Mouse (Mus musculus): Measurements from ENCODE around the gene Kcnn1. TPM values are rescaled to one million over a fixed set of nuclear protein-coding genes. Genes with fewer than 3 reads are reported as not detected.
A peak's percentile ranks its signal among the peaks of the same experiment; 100 is the strongest.

The Kcnn1 gene
- polyA plus RNA-seq, 1 experiment from 2014 or later: 12.2 TPM

DNA sequence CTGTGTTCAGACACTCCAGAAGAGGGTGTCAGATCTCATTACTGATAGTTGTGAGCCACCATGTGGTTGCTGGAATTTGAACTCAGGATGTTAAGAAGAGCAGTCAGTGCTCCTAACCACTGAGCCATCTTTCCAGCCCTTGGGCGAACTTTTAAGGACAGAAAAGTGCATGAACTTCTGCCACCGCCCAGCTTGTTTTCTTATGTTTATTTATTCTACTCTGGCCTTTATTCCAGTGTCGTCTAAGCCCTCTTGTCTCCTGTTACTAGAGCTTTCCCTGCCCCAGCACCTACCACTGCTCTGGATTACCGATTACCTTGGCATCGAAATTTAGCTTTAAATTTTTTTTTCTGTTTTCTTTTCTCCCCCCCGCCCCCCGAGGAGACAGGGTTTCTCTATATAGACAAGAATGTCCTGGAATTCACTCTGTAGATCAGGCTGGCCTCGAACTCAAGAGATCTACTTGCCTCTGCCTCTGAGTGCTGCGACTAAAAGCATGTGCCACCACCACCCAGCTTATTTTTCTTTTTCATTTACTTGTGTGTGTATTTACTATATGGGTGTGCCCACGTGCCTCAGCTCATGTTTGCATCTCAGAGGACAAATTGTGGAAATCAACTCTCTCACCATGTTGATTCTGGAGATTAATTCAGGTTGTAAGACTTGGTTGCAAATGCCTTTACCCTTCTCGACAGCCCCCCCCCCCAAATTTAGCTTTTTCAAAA is 60.1 kb downstream of the Kcnn1 start:
- H3K9me3 ChIP-seq (ENCODE audit: control insufficient read depth, low read length): no peaks in the 10 kb centered on the region
- H3K4me3 ChIP-seq (ENCODE audit: low read depth, low read length): no peak overlapping the region
- DNase-seq (ENCODE audit: low spot score): no peak
- H3K4me1 ChIP-seq (replicated peaks; ENCODE audit: control insufficient read depth, insufficient read depth, low read length): peaks cover 4% of the 10 kb centered on the region; the same call in 1 of the 2 replicates
- H3K9ac ChIP-seq (ENCODE audit: low read depth, low read length): no peak overlapping the region
- no peaks in the 10 kb centered on the region for H3K36me3 ChIP-seq (ENCODE audit: control insufficient read depth, insufficient read depth, low read length)
- peaks cover 52% of the 10 kb centered on the region for H3K27me3 ChIP-seq (ENCODE audit: control insufficient read depth, insufficient read depth, low read length)
- no peak for ATAC-seq (ENCODE audit: low FRiP score)
- 63% methylated on average over 11 of the region's 11 CpGs for WGBS
- H3K27ac ChIP-seq (ENCODE audit: low read depth, low read length): no peak overlapping the region
- no peak overlapping the region for H3K4me2 ChIP-seq (replicated peaks; ENCODE audit: low read depth, low read length)

DNA sequence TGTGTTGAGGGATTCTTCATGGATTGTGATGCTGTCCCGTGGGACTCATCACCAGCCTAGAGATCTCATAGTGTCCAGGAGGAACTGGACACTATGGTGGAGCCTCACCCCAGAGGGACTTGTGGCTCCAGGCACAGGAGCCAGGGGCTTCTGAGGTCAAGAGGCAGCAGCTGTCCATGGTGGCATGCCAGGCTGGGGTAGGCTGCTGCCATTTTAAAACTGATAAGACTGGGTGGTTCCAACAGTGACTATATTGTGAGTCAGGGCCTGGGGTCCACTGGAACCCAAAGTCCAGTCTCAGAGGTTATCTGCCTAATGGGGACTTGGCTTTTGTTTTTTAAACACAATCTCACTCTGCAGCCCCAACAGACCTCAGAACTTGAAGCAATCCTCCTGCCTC is 61.2 kb downstream of the Kcnn1 start:
- peaks cover 54% of the 10 kb centered on the region for H3K27me3 ChIP-seq (ENCODE audit: control insufficient read depth, insufficient read depth, low read length)
- 76% methylated on average over 1 of the region's 1 CpGs for WGBS
- H3K27ac ChIP-seq (ENCODE audit: low read depth, low read length): no peak overlapping the region
- H3K4me1 ChIP-seq (replicated peaks; ENCODE audit: control insufficient read depth, insufficient read depth, low read length): peaks cover 7% of the 10 kb centered on the region; the same call in 1 of the 2 replicates
- H3K36me3 ChIP-seq (ENCODE audit: control insufficient read depth, insufficient read depth, low read length): no peaks in the 10 kb centered on the region
- DNase-seq (ENCODE audit: low spot score) (no peak), ATAC-seq (ENCODE audit: low FRiP score) (no peak)
- no peak overlapping the region for H3K4me2 ChIP-seq (replicated peaks; ENCODE audit: low read depth, low read length)
- H3K9me3 ChIP-seq (ENCODE audit: control insufficient read depth, low read length): no peaks in the 10 kb centered on the region
- H3K4me3 ChIP-seq (ENCODE audit: low read depth, low read length): no peak overlapping the region
- H3K9ac ChIP-seq (ENCODE audit: low read depth, low read length): no peak overlapping the region

DNA sequence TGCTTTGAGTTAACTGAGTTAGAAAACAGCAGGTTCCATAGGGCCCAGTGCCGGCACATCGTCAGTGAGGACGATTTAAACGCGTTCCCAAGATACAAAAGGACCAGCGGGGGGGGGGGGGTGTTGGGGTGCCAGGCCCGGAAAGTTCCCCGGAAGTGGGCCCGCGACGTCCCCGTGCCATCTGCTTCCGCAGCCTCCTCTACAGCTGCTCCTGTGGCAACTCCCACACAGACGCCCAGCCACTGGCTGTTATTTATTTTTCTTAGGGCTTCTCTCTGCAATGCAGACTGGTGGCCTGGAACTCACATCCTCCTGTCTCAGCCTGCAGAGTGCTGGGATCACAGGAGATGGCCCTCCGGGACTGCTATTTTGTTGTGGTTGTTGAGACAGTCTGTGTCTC is 61.9 kb downstream of the Kcnn1 start:
- Histone ChIP-seq H3K36me3 (ENCODE audit: control insufficient read depth, insufficient read depth, low read length) (no peaks in the 10 kb centered on the region), H3K4me2 (replicated peaks; ENCODE audit: low read depth, low read length) (no peak overlapping the region), H3K4me3 (ENCODE audit: low read depth, low read length) (no peak overlapping the region), H3K27ac (ENCODE audit: low read depth, low read length) (no peak overlapping the region), H3K9me3 (ENCODE audit: control insufficient read depth, low read length) (no peaks in the 10 kb centered on the region), H3K9ac (ENCODE audit: low read depth, low read length) (no peak overlapping the region), H3K4me1 (replicated peaks; ENCODE audit: control insufficient read depth, insufficient read depth, low read length) (peaks cover 9% of the 10 kb centered on the region), H3K27me3 (ENCODE audit: control insufficient read depth, insufficient read depth, low read length) (peaks cover 54% of the 10 kb centered on the region)
- WGBS: 36% methylated on average over 14 of the region's 15 CpGs
- no peak for ATAC-seq (ENCODE audit: low FRiP score)
- no peak for DNase-seq (ENCODE audit: low spot score)

DNA sequence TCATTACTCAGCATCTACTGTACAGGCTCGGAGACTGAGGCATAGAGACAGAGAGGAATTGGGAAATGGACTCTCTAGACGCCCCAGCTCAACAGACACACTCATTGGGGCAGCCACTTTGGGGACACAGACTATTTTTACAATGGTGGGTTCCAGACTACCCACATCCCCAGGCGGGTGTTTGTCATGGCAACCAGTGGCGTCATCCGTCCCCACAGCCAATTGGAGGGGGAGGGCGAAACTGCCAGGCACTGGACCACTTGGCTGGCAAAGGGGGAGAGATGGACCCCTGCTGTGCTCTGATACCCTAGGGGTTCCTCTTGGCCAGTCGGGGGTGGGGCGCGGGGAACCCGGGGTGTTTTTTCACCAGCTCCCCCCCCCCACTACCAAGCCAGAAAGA is 62.4 kb downstream of the Kcnn1 start:
- no peak overlapping the region for H3K4me2 ChIP-seq (replicated peaks; ENCODE audit: low read depth, low read length)
- H3K27me3 ChIP-seq (ENCODE audit: control insufficient read depth, insufficient read depth, low read length): peaks cover 50% of the 10 kb centered on the region
- peaks cover 9% of the 10 kb centered on the region for H3K4me1 ChIP-seq (replicated peaks; ENCODE audit: control insufficient read depth, insufficient read depth, low read length)
- WGBS: 38% methylated on average over 10 of the region's 10 CpGs
- no peaks in the 10 kb centered on the region for H3K36me3 ChIP-seq (ENCODE audit: control insufficient read depth, insufficient read depth, low read length)
- H3K27ac ChIP-seq (ENCODE audit: low read depth, low read length): no peak overlapping the region
- ATAC-seq (ENCODE audit: low FRiP score): no peak
- H3K9ac ChIP-seq (ENCODE audit: low read depth, low read length): no peak overlapping the region
- no peak overlapping the region for H3K4me3 ChIP-seq (ENCODE audit: low read depth, low read length)
- H3K9me3 ChIP-seq (ENCODE audit: control insufficient read depth, low read length): no peaks in the 10 kb centered on the region
- no peak for DNase-seq (ENCODE audit: low spot score)

DNA sequence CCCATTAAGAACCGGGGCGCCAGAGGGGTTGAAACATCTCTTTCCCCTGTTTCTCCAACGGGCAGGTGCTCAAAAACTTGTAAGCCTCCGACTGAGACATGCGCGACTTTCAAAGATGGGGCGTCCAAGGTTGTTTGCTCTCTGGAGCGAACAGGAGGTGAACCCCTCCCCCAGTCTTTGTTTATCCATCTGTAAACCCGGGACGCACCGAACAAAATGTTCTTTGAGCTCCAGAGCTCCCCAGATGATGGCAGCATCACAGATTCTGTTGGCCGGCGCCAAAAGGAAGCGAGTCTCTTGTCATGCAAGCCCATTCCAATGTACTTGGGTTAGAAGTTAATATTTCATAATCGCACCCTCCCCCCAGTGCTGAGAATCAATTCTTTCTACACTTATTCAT is 64.8 kb downstream of the Kcnn1 start:
- DNase-seq (ENCODE audit: low spot score): peak; percentile 27
- H3K9me3 ChIP-seq (ENCODE audit: control insufficient read depth, low read length): no peaks in the 10 kb centered on the region
- peaks cover 8% of the 10 kb centered on the region for H3K4me1 ChIP-seq (replicated peaks; ENCODE audit: control insufficient read depth, insufficient read depth, low read length)
- H3K4me2 ChIP-seq (replicated peaks; ENCODE audit: low read depth, low read length): peak overlapping the region; percentile 57; the same call in 1 of the 2 replicates
- no peak overlapping the region for H3K27ac ChIP-seq (ENCODE audit: low read depth, low read length)
- WGBS: 18% methylated on average over 15 of the region's 15 CpGs
- H3K27me3 ChIP-seq (ENCODE audit: control insufficient read depth, insufficient read depth, low read length): peaks cover 33% of the 10 kb centered on the region
- ATAC-seq (ENCODE audit: low FRiP score): no peak
- no peak overlapping the region; the same call in 1 of the 2 replicates for H3K4me3 ChIP-seq (ENCODE audit: low read depth, low read length)
- H3K9ac ChIP-seq (ENCODE audit: low read depth, low read length): no peak overlapping the region
- H3K36me3 ChIP-seq (ENCODE audit: control insufficient read depth, insufficient read depth, low read length): no peaks in the 10 kb centered on the region

DNA sequence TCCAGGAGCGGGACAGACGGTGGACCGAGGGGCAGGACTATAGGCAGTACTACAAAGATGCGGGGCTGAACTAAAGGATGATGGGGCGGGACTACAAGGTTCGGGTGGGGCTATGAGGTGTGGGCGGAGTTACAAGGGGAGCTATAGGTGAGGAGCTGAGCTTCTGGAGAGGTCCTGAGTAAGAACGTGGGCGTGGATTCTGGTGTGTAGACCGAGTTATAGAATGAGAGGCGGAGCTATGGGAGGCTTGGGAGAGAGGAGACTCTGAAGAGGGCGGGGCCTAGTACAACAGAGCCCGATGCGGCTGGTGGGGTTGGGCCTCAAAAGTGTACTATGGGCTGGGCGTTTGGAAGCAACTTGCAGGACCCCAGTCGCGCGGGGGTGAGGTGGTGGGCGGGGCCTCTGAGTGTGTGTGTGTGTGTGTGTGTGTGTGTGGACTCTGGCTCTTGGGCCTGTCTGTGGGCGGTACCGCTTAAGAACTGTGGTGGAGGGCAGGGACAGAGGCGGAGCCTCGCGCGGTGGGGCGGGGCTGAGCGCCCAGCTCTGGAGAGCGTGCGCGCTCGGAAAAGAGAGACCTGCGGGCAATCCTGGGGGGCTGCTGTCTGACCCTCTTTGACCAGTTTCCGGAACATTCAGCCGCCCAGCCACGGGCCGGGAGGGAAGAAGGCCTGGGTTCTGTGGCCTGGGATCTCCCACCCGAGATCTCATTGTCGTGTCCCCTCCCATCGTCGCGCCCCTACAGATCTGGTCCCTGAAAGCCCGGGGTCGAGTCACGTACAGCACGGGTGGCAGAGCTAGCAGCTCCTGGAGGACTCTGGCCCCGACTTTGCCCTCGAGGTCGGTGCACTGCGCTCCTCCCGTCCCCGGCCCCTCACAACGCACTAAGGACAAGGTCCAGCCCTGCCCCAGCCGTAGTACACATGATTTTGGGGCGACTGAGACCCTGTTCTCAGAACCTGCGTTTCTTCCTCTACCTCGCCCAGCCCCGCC is 65.7 kb downstream of the Kcnn1 start:
- peak overlapping the region; percentile 57 for H3K4me2 ChIP-seq (replicated peaks; ENCODE audit: low read depth, low read length)
- no peaks in the 10 kb centered on the region for H3K9me3 ChIP-seq (ENCODE audit: control insufficient read depth, low read length)
- H3K36me3 ChIP-seq (ENCODE audit: control insufficient read depth, insufficient read depth, low read length): no peaks in the 10 kb centered on the region
- H3K4me1 ChIP-seq (replicated peaks; ENCODE audit: control insufficient read depth, insufficient read depth, low read length): peaks cover 16% of the 10 kb centered on the region
- H3K9ac ChIP-seq (ENCODE audit: low read depth, low read length): peak overlapping the region; percentile 43
- H3K27me3 ChIP-seq (ENCODE audit: control insufficient read depth, insufficient read depth, low read length): peaks cover 28% of the 10 kb centered on the region
- WGBS: under 1% methylated on average over 50 of the region's 57 CpGs
- peak overlapping the region; percentile 1; the same call in 1 of the 2 replicates for H3K27ac ChIP-seq (ENCODE audit: low read depth, low read length)
- peak overlapping the region; percentile 40 for H3K4me3 ChIP-seq (ENCODE audit: low read depth, low read length)
- ATAC-seq (ENCODE audit: low FRiP score) (peak; percentile 83), DNase-seq (ENCODE audit: low spot score) (peak; percentile 88)

DNA sequence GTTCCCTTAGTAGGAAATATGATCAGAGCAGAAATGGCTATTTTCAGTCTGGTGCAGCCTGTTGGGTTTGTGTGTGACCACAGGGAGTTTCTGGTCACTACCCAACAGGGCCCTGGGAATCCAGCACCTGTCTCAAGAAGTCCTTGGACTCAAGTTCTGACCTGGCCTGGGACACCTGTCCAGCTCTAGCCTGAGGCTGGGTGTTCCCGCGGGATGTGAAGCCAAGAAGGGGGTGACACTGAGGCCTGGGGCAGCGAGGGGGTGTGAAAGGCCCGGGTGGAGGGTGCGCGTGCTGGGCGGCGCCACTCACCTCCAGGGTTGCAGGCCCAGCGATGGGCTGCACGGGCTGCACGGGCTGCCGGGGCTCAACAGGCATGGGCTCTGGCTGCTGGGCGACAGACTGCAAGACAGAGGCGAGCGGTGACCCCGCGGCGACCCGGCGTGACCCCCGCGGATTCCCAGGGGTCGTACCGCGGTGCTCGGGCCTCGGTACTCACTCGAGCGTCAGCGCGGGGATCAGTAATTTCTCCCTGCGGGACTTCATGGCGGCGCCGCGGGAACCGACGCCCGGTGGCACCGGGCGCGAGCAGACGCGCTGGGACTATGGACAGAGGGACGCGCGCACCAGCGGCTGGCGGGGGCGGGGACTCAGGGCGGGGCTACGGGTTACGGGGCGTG is 66.5 kb downstream of the Kcnn1 start:
- Histone ChIP-seq H3K36me3 (ENCODE audit: control insufficient read depth, insufficient read depth, low read length) (no peaks in the 10 kb centered on the region), H3K4me3 (ENCODE audit: low read depth, low read length) (peak overlapping the region; percentile 40), H3K9ac (ENCODE audit: low read depth, low read length) (peak overlapping the region; percentile 42), H3K27ac (ENCODE audit: low read depth, low read length) (peak overlapping the region; percentile 1; the same call in 1 of the 2 replicates), H3K27me3 (ENCODE audit: control insufficient read depth, insufficient read depth, low read length) (peaks cover 25% of the 10 kb centered on the region), H3K4me1 (replicated peaks; ENCODE audit: control insufficient read depth, insufficient read depth, low read length) (peaks cover 15% of the 10 kb centered on the region), H3K4me2 (replicated peaks; ENCODE audit: low read depth, low read length) (peak overlapping the region; percentile 57), H3K9me3 (ENCODE audit: control insufficient read depth, low read length) (no peaks in the 10 kb centered on the region)
- WGBS: 2% methylated on average over 51 of the region's 54 CpGs
- ATAC-seq (ENCODE audit: low FRiP score) (peak; percentile 4; the same call in 1 of the 2 replicates), DNase-seq (ENCODE audit: low spot score) (peak; percentile 27)

DNA sequence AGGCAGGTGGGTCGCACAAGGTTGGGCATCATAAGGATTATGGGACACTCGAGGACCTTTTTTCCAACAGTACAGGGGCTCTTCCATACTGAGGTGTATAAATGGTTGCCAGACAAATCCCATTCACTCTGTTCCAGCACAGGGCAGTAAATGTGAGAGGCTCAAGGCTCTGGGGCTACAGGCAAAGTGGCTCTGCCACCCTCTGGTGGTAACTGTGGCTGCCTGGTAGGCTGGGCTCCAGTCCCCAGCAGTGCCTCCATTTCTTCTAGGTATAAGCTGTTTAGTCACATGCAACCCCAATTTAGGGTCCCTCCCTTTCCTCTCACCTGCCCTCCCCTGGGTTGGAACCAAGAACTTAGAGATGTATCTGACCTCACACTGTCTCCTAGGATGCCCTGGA is 67.7 kb downstream of the Kcnn1 start:
- Histone ChIP-seq H3K36me3 (ENCODE audit: control insufficient read depth, insufficient read depth, low read length) (no peaks in the 10 kb centered on the region), H3K27me3 (ENCODE audit: control insufficient read depth, insufficient read depth, low read length) (peaks cover 25% of the 10 kb centered on the region), H3K4me2 (replicated peaks; ENCODE audit: low read depth, low read length) (no peak overlapping the region), H3K4me1 (replicated peaks; ENCODE audit: control insufficient read depth, insufficient read depth, low read length) (peaks cover 15% of the 10 kb centered on the region), H3K4me3 (ENCODE audit: low read depth, low read length) (no peak overlapping the region), H3K27ac (ENCODE audit: low read depth, low read length) (no peak overlapping the region), H3K9me3 (ENCODE audit: control insufficient read depth, low read length) (no peaks in the 10 kb centered on the region), H3K9ac (ENCODE audit: low read depth, low read length) (no peak overlapping the region)
- DNase-seq (ENCODE audit: low spot score) (no peak), ATAC-seq (ENCODE audit: low FRiP score) (no peak)
- WGBS: 88% methylated on average over 2 of the region's 2 CpGs

All from hindbrain, embryonic 11.5 days (tissue).